Mouse (Mus musculus) kidney, adult 2 months (tissue): ENCODE data around the gene Dis3l2.

Source experiments
- CTCF ChIP-seq: fragments of 200-500 bp; conservative IDR thresholded peaks from 2 replicates; pipeline ENCODE4 v1.5.1; 2011; ENCODE audit warnings: low read depth, mild to moderate bottlenecking, control low read depth, low read length, moderate library complexity, mixed read lengths; ENCODE audit not compliant: insufficient read depth, insufficient read length
- POLR2A ChIP-seq: fragments of 200-500 bp; IDR thresholded peaks from one replicate; pipeline ENCODE4 v1.6.1; 2011; ENCODE audit warnings: low read depth, low read length, control low read depth

DNA sequence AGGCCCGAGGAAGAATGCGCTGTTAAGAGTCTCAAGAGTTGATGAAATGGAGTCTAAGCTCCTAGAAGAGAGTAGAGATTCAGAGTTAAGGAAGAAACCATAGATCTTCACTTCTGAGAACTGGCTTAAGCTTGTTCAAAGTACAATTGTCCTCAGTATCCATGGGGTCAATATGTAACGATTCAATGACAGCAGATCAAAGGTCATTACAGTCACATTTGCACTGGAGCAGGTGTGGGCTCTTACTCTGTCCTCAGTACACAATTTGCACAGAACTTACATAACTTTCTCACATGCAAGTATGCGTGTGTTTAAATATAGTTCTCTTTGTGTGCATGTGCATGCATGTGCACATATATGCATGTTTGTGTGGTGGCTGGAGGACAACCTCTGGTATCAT lies 9.4 kb downstream of the Dis3l2 start:
- TF ChIP-seq POLR2A (no peak), CTCF (no peak)
